Mouse (Mus musculus): ENCODE results near the gene Cuedc1. TPM values are rescaled to one million over a fixed set of nuclear protein-coding genes. Genes with fewer than 3 reads are reported as not detected.

The Cuedc1 gene
- polyA plus RNA-seq, 1 experiment from 2014 or later: 54.6 TPM

DNA sequence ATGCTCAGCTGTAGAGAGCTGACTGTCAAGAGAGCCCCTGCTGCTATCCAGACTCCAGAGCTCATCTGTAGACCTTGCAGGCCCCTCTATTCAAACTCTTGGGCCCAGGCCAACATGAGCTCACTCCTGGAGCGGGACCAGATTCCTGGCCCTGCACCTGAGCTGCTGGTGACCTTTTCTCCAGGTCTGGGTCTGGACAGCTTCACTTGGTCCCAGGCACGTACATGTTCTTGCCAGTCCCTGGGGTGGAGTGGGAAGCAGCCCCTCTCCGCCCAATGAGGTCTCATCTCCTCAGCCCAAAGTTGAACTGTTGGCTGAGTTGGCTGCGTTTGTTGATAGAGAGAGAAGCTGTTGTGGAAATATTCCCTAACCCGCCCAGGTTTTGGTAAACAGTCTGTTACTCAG lies 61.0 kb downstream of the Cuedc1 start:
- Histone ChIP-seq H3K9ac (no peak overlapping the region), H3K27me3 (replicated peaks) (no peaks in the 10 kb centered on the region), H3K36me3 (replicated peaks) (no peaks in the 10 kb centered on the region), H3K27ac (peak overlapping the region; percentile 28; the same call in 1 of the 2 replicates), H3K4me2 (no peak overlapping the region), H3K4me1 (peaks cover 48% of the 10 kb centered on the region), H3K9me3 (no peaks in the 10 kb centered on the region), H3K4me3 (no peak overlapping the region)
- 73% methylated on average over 5 of the region's 5 CpGs for WGBS
- ATAC-seq (replicated peaks): no peak

DNA sequence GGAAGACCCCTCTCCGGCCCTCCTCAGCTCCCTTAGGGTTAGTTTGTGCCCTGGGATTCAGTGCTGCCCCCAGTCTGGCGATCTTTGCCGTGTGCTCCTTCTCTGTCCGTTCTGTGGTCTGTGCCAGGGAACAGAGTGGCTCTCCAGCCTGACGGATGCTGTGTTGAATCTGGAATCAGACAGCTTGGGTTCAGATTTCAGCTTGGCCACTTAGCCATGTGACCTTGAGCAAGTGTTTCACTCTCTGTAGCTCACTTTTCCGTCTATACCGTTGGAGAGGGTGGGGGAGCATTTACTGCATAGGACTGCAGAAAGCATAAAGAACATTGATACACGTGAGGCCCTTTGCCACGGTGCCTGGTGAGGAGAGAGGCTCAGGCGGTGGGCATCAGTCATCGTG lies 61.5 kb downstream of the Cuedc1 start:
- Histone ChIP-seq H3K9ac (no peak overlapping the region), H3K4me3 (no peak overlapping the region), H3K36me3 (replicated peaks) (no peaks in the 10 kb centered on the region), H3K9me3 (no peaks in the 10 kb centered on the region), H3K27ac (no peak overlapping the region), H3K4me2 (no peak overlapping the region), H3K27me3 (replicated peaks) (no peaks in the 10 kb centered on the region), H3K4me1 (peaks cover 44% of the 10 kb centered on the region)
- WGBS: 75% methylated on average over 11 of the region's 11 CpGs
- no peak for ATAC-seq (replicated peaks)

DNA sequence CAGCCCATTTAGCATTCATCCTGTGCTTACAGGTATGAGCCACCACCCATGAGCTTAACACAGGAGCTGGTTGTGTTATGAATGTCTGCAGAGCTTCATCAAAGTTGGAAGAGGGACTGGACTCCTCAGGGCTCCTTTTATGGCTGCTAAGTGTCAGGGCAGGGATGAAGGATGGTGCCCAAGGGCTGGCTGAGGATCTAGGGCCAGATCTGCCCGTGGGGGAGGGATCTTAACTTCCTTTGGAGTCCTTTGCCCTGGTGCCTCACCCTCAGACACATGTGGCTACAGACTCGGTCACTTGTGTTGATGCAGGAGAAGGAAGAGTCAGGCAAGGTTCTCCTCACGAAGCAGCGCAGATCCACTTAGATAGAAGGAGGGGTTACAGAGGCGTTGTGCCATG lies 62.5 kb downstream of the Cuedc1 start:
- H3K4me2 ChIP-seq: peak overlapping the region; percentile 65
- H3K36me3 ChIP-seq (replicated peaks): no peaks in the 10 kb centered on the region
- peaks cover 47% of the 10 kb centered on the region for H3K4me1 ChIP-seq
- no peak overlapping the region for H3K4me3 ChIP-seq
- H3K27ac ChIP-seq: peak overlapping the region; percentile 90
- no peaks in the 10 kb centered on the region for H3K9me3 ChIP-seq
- H3K27me3 ChIP-seq (replicated peaks): no peaks in the 10 kb centered on the region
- H3K9ac ChIP-seq: no peak overlapping the region
- no peak for ATAC-seq (replicated peaks)
- 45% methylated on average over 5 of the region's 5 CpGs for WGBS

DNA sequence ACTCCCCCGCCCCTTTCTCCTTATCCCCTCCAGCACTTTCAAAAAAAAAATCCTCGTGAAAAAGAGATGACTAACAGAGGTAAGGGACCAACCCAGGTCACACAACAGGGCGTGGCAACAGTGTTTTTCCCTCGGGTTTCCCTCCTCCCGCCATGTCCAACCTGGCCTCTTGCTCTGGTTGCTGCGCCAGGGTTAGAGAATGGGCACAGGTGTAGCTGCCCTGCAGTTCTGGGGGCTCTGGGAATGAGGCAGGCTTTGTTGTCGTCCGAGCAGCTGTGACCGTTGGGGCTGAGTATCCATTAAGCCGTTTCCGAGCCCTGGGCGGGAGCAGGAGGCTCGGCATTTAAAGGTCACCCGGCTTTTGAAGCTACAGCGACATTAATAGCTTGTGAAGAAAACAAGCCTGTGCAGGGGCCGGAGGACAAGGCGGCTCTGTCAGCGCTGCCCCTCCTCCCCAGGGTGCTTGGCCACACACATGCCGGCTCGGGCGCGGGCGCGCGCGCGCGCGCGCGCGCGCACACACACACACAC lies 63.3 kb downstream of the Cuedc1 start:
- H3K9ac ChIP-seq: no peak overlapping the region; the same call in none of the 2 replicates
- under 1% methylated on average over 17 of the region's 33 CpGs for WGBS
- H3K27ac ChIP-seq: peak overlapping the region; percentile 90
- peak; percentile 79 for ATAC-seq (replicated peaks)
- no peaks in the 10 kb centered on the region for H3K9me3 ChIP-seq
- H3K4me3 ChIP-seq: peak overlapping the region; percentile 39
- H3K4me2 ChIP-seq: peak overlapping the region; percentile 65
- peaks cover 39% of the 10 kb centered on the region for H3K4me1 ChIP-seq
- H3K36me3 ChIP-seq (replicated peaks): no peaks in the 10 kb centered on the region
- no peaks in the 10 kb centered on the region for H3K27me3 ChIP-seq (replicated peaks)

DNA sequence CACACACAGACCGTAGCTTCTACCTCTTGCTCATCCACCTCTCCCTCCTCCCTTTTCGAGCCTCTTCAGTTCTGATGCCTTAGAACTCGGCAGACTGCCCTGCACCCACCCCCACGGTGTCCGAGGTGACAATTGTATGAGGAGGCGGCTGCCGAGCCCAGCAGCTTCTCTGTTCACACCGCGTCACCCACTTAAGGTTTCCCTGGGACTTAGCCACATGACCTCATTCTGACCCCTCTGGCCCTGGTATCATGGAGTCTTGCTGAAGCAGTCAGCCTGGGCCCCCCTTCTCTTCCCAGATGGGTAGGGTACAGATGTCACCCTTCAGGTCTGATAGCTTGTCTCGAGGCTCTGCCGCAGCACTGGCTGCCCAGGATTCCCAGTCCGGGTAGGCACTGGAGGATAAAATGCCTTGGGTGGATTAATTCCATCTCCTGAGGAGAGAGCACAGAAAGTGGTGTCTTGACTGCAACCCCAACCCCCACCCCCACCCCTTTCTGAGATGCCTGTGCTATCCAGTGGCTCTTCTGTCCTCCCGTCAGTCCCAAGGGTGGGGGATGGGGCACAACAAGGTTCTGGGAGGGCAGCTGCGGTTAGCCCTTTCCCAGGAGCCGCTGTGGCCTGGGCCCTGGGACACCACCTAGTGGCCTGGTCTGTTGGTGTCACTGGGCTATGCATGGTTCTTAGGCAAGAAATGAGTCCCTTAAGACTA lies 63.9 kb downstream of the Cuedc1 start:
- H3K4me3 ChIP-seq: peak overlapping the region; percentile 39
- H3K4me2 ChIP-seq: peak overlapping the region; percentile 65
- H3K9ac ChIP-seq: peak overlapping the region; percentile 42
- H3K9me3 ChIP-seq: no peaks in the 10 kb centered on the region
- peak overlapping the region; percentile 90 for H3K27ac ChIP-seq
- H3K27me3 ChIP-seq (replicated peaks): no peaks in the 10 kb centered on the region
- peak; percentile 73 for ATAC-seq (replicated peaks)
- H3K36me3 ChIP-seq (replicated peaks): no peaks in the 10 kb centered on the region
- WGBS: 1% methylated on average over 13 of the region's 15 CpGs
- H3K4me1 ChIP-seq: peaks cover 33% of the 10 kb centered on the region

DNA sequence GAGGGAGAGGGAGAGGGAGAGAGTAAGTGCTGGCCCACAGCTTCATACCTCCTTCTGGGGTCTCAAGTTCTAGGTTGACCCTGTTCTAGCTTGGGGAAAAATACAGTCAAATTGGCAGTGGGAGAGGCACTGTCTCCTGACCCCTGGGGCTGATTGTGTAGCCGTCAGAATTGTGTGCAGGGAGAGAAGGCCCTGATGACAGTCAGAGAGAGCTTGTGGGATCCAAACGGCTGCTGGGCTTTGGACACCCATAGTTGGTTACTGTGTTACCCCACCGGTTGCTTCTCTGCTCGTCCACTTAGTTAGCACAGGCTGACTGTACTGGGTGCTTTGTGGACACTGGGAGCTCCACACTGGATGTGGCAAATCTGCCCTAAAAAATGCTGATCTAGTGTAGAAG lies 64.9 kb downstream of the Cuedc1 start:
- H3K27ac ChIP-seq: no peak overlapping the region
- peaks cover 33% of the 10 kb centered on the region for H3K4me1 ChIP-seq
- ATAC-seq (replicated peaks): no peak
- H3K4me2 ChIP-seq: no peak overlapping the region
- 52% methylated on average over 4 of the region's 4 CpGs for WGBS
- H3K4me3 ChIP-seq: no peak overlapping the region
- no peaks in the 10 kb centered on the region for H3K9me3 ChIP-seq
- H3K36me3 ChIP-seq (replicated peaks): no peaks in the 10 kb centered on the region
- H3K27me3 ChIP-seq (replicated peaks): no peaks in the 10 kb centered on the region
- H3K9ac ChIP-seq: no peak overlapping the region

DNA sequence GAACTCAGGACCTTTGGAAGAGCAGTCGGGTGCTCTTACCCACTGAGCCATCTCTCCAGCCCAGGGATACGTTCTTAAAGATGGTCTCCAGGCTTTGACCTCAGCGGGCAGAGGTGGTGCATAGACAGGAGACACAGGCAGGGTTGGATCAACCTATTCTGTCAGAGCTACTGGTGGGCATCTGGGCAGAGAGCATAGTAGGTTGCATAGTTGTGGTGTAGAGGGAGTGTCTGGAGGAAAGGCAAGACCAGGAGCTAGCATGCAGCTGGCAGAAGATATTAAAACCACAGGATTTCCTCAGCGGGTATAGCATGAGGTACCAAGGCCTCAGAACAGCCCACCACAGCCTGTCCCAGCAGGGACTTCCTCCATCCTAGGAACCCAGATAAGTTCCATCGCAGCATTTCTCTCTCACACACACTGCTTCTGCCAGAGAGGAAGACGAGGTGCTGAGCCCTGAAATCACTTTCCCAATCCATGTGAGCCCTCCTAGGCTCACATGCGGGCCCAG lies 66.4 kb downstream of the Cuedc1 start:
- Histone ChIP-seq H3K9ac (no peak overlapping the region), H3K4me1 (peaks cover 29% of the 10 kb centered on the region), H3K4me3 (no peak overlapping the region), H3K36me3 (replicated peaks) (no peaks in the 10 kb centered on the region), H3K27me3 (replicated peaks) (no peaks in the 10 kb centered on the region), H3K27ac (no peak overlapping the region), H3K4me2 (no peak overlapping the region), H3K9me3 (no peaks in the 10 kb centered on the region)
- 89% methylated on average over 7 of the region's 7 CpGs for WGBS
- ATAC-seq (replicated peaks): no peak

DNA sequence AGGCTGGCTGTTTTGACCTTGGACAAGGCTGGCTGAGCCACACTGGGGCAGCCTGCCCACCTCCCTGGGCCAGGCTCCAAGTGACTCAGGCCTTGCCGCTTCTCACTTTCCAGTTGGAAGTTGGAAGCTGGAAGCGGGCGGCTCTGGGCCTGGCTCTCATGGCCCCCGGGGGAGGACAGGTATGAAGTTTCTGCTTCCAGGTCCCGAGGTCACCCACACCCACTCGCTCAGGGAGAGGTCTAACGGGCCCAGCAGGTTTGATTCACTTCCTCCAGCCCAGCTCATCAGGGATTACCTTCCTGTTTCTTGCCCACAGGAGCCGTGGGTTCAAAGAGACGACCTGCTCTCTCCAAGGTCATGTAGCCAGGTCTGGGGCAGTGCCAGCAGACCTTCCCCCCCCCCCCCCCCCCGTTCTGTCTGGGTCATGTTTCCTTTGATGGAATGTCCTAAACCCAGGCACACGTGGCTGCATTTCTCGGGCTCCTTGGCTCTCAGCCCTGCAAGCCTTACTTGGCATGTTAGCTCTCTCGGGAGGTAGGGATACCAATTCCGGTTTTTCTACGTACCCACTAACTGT lies 67.0 kb downstream of the Cuedc1 start:
- Histone ChIP-seq H3K27me3 (replicated peaks) (no peaks in the 10 kb centered on the region), H3K9ac (no peak overlapping the region), H3K36me3 (replicated peaks) (no peaks in the 10 kb centered on the region), H3K4me2 (no peak overlapping the region), H3K27ac (no peak overlapping the region), H3K4me1 (peaks cover 25% of the 10 kb centered on the region), H3K9me3 (no peaks in the 10 kb centered on the region), H3K4me3 (no peak overlapping the region)
- 52% methylated on average over 15 of the region's 15 CpGs for WGBS
- ATAC-seq (replicated peaks): no peak

DNA sequence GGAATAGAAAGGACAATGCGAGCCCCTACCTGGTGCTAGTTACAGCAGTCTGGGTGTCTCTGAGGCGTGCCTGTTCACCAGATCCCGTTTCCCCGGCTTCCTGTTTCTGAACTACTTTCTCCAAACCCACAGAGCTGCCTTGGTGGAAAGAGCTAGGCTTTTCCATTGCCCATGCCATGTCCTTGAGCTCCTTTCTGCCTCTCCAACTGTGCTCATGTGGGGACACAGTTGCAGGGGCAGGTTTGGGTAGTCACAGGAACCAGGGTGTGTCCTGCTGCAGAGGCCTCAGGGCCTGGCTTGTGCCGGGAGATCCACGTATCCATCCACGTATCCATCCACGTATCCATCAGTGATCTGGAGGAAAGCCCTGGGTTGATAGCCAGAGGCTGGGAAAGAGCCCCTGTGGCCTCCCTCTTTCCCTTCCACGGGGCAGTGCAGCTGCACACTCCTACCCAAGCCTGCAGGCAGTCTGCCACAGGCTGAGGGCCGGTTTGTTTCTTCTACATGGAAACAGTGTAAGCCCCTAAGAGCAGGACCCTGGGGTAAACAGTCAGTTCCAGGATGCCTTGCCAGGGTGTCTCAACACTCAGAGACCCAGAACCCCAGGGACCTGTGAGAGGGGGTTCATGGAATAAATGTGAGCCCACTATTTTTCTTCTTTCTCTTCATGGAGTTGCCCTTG lies 68.0 kb downstream of the Cuedc1 start:
- peaks cover 16% of the 10 kb centered on the region for H3K4me1 ChIP-seq
- H3K27ac ChIP-seq: no peak overlapping the region
- H3K36me3 ChIP-seq (replicated peaks): no peaks in the 10 kb centered on the region
- ATAC-seq (replicated peaks): no peak
- WGBS: 80% methylated on average over 10 of the region's 10 CpGs
- H3K9me3 ChIP-seq: no peaks in the 10 kb centered on the region
- H3K4me2 ChIP-seq: no peak overlapping the region
- H3K9ac ChIP-seq: no peak overlapping the region
- no peak overlapping the region for H3K4me3 ChIP-seq
- H3K27me3 ChIP-seq (replicated peaks): no peaks in the 10 kb centered on the region

DNA sequence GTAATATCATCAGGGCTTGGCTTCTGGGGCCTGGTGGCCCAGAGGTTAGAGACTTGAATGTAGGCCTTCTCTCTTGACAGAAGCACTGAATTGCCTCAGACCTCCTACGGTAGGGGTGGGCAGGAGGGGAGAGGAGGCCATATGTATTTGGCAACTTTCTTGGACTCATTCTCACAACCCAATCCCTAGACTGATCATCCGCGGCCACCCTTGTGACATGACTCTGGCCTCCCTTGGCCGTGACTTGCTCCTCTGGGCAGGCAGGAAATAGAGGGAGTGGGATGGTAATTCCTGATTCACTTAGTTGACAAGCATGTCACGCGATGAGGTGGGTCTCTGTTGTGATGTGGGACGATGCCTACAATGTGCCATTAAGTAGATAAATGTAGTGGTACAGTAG lies 68.6 kb downstream of the Cuedc1 start:
- no peak for ATAC-seq (replicated peaks)
- H3K4me2 ChIP-seq: no peak overlapping the region
- no peaks in the 10 kb centered on the region for H3K27me3 ChIP-seq (replicated peaks)
- H3K4me3 ChIP-seq: no peak overlapping the region
- H3K27ac ChIP-seq: no peak overlapping the region
- WGBS: 88% methylated on average over 7 of the region's 7 CpGs
- no peak overlapping the region for H3K9ac ChIP-seq
- no peaks in the 10 kb centered on the region for H3K9me3 ChIP-seq
- H3K4me1 ChIP-seq: peaks cover 12% of the 10 kb centered on the region
- no peaks in the 10 kb centered on the region for H3K36me3 ChIP-seq (replicated peaks)

DNA sequence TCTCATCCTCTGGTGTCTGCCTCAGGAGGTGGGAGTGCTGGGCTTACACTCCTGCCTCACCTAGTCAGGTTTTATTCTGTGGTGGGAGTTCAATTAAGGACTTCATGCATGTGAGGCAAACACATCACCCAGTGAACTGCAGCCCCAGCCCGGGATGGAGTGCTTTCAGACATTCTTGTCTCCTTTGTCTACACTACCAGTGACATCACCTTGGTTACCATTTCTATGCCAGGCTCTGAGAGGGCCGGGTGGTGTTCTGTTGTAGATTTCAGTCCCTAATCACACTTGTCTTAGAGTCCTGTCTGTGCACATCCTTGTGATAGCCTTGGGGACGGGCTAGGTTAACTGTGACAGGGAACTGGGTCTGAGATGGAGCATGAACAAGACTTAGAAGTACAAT lies 70.8 kb downstream of the Cuedc1 start:
- no peak overlapping the region for H3K4me3 ChIP-seq
- no peak for ATAC-seq (replicated peaks)
- no peak overlapping the region for H3K4me2 ChIP-seq
- no peaks in the 10 kb centered on the region for H3K9me3 ChIP-seq
- H3K36me3 ChIP-seq (replicated peaks): no peaks in the 10 kb centered on the region
- peaks cover 16% of the 10 kb centered on the region for H3K4me1 ChIP-seq
- 25% methylated on average over 3 of the region's 3 CpGs for WGBS
- no peak overlapping the region for H3K27ac ChIP-seq
- no peaks in the 10 kb centered on the region for H3K27me3 ChIP-seq (replicated peaks)
- no peak overlapping the region for H3K9ac ChIP-seq

DNA sequence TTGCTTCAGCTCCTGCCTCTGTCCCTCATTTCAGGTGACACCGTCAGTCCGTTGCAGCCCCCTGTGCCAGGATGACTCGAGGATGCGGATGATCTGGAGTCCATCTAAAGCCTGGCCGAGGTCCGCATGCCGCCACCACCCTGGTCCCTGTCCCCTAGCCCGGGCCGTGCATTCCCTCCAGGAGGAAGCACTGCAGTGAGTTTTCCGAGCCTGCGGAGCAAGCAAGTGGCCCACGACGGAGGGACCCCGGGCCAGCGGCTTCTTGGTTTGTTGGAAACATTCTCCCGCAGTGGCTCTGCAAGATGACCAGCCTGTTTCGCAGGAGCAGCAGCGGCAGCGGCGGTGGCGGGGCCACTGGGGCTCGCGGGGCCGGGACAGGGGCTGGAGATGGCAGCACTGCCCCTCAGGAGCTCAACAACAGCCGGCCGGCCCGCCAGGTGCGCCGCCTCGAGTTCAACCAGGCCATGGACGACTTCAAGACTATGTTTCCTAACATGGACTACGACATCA lies 71.7 kb downstream of the Cuedc1 start:
- no peak overlapping the region for H3K4me2 ChIP-seq
- no peak overlapping the region for H3K4me3 ChIP-seq
- WGBS: 27% methylated on average over 32 of the region's 32 CpGs
- H3K36me3 ChIP-seq (replicated peaks): no peaks in the 10 kb centered on the region
- H3K9ac ChIP-seq: no peak overlapping the region
- H3K27ac ChIP-seq: no peak overlapping the region
- no peak for ATAC-seq (replicated peaks)
- H3K9me3 ChIP-seq: no peaks in the 10 kb centered on the region
- H3K27me3 ChIP-seq (replicated peaks): no peaks in the 10 kb centered on the region
- peaks cover 16% of the 10 kb centered on the region for H3K4me1 ChIP-seq
